Mouse (Mus musculus): ENCODE results near the gene Cfap61. TPM values are rescaled to one million over a fixed set of nuclear protein-coding genes. Genes with fewer than 3 reads are reported as not detected.

The Cfap61 gene
- total RNA-seq, 1 experiment from 2014 or later = 39.6 TPM

- no peak for DNase-seq
Measured at GRCm38 (mm10) chr2:146257037-146257436, 322.5 kb downstream of the Cfap61 start.

GRCm38 (mm10) chr2:146257609-146258008 is 323.0 kb downstream of the Cfap61 start:
- DNase-seq = no peak

GRCm38 (mm10) chr2:146258736-146259469 is 324.3 kb downstream of the Cfap61 start:
- no peak for DNase-seq

- no peak for DNase-seq
Measured at GRCm38 (mm10) chr2:146259787-146260560, 325.4 kb downstream of the Cfap61 start.

- DNase-seq = no peak
Measured at GRCm38 (mm10) chr2:146261146-146261545, 326.6 kb downstream of the Cfap61 start.

- DNase-seq = no peak
Measured at GRCm38 (mm10) chr2:146262215-146262614, 327.6 kb downstream of the Cfap61 start.

- no peak for DNase-seq
Measured at GRCm38 (mm10) chr2:146262966-146263365, 328.4 kb downstream of the Cfap61 start.

Other genes with a start within 250 kb of the Cfap61 start
- 70.7 and 76.7 TPM in 2 replicates for gene Naa20, start 32.7 kb upstream of the Cfap61 start, total RNA-seq (2021)
- gene Crnkl1, start 230 bp downstream of the Cfap61 start, total RNA-seq (2021) = 24.3 and 27.3 TPM in 2 replicates

Data from adrenal gland, postnatal 14 days (tissue).